Mouse (Mus musculus) brain, embryonic 14.5 days (tissue): Measurements from ENCODE around the gene Tfap2b.

Experiments used
- CTCF ChIP-seq: fragments of 200-500 bp; IDR thresholded peaks from 2 replicates; pipeline ENCODE4 v1.5.1; 2012; ENCODE audit warnings: inconsistent platforms, mild to moderate bottlenecking, moderate library complexity, borderline replicate concordance; ENCODE audit not compliant: insufficient read depth, insufficient read length; ENCODE audit errors: extremely low read depth
- POLR2A ChIP-seq: fragments of 200-500 bp; IDR thresholded peaks from 2 replicates; pipeline ENCODE4 v1.6.1; 2012; ENCODE audit warnings: mild to moderate bottlenecking, inconsistent platforms, borderline replicate concordance; ENCODE audit not compliant: poor library complexity, insufficient read depth, insufficient read length, severe bottlenecking; ENCODE audit errors: extremely low read depth

DNA sequence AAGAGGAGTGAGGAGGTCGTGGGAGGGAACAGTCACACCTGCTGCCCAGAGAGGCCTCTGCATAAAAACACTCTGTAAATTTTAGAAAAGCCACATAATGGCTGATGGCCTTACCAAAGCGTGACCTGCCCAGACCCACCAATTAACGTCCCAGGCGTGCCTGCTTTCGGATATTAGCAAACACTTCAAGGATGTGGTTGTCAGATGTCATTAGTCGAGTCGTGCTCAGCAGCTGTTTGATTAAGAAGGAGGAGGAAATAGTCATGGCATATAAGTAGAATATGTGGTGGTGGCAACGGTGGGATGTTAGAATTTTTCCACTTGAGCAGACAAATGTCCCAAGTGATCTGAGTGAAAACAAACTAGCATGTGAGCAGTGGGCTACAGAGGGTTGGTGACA is 33.3 kb downstream of the Tfap2b start:
- TF ChIP-seq CTCF, result no peak
- no peak for TF ChIP-seq POLR2A
